Mouse (Mus musculus) testis, adult 2 months (tissue): Measurements from ENCODE around the gene Spsb1.

Experiments
- CTCF ChIP-seq: fragments of 200-500 bp; IDR thresholded peaks from 2 replicates; pipeline ENCODE4 v1.5.1; 2012; ENCODE audit warnings: low read depth, mild to moderate bottlenecking, inconsistent platforms, low read length, moderate library complexity; ENCODE audit not compliant: control insufficient read depth, insufficient read depth, insufficient replicate concordance
- POLR2A ChIP-seq: fragments of 200-500 bp; IDR thresholded peaks from 2 replicates; pipeline ENCODE4 v1.6.1; 2012; ENCODE audit warnings: low read depth, mild to moderate bottlenecking, inconsistent platforms, low read length, moderate library complexity; ENCODE audit not compliant: control insufficient read depth

- no peak for TF ChIP-seq CTCF
- no peak for TF ChIP-seq POLR2A
Observed at GRCm38 (mm10) chr4:149851554-149851953, 103.3 kb downstream of the Spsb1 start.
